Mouse (Mus musculus): Measurements from ENCODE around the gene Ift46.

DNA sequence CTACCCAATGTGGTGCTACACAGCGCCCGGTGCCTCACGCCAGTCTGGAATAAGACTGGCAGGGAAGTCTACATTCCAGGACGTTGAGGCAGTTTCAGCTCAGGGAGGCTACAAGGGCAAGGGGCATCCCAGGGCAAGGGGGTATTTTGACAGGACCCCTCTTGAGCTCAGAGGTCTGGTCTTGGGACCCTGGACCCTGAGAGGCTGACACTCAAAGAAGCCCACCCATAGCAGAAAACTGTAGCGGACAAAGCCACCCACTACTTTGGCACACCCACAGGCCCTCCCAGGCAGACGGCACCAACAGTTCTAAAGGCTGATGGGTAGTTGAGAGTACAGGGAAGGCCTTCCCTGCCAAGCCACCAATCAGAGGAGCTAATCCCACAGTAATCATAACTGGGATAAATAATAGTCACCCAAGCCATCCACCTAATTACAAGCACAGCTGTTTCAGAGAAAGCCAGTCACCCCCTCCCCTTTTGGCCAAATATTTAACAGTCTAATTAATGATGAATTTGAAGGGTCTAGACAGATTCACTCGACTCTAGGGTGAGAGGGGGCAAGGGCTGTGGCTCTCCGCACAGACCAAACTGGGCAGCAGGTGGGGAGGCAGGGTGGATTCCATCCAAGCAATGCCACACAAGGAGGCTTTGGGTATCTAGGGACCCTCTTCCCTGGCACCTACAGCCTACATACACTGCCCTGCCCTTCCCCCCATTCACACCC, 47.9 kb upstream of the Ift46 start:
- TF ChIP-seq FLI1 (IDR thresholded peaks at IDR 0.05; ENCODE audit: low read length) (no peak), GATA1 (IDR thresholded peaks at IDR 0.05; ENCODE audit: borderline replicate concordance, low read length) (no peak)

Data from megakaryocyte, embryonic 14.5 days (primary cell).